Mouse (Mus musculus): Measurements from ENCODE around the gene Scd4. TPM values are rescaled to one million over a fixed set of nuclear protein-coding genes. Genes with fewer than 3 reads are reported as not detected.
"Not testable (repeated sequence)": the region's sequence is repeated elsewhere in the genome, so short reads cannot be mapped to it uniquely, and the experiment has no call there.

The Scd4 gene
- polyA plus RNA-seq, 1 experiment from 2014 or later: 0.11 TPM

DNA sequence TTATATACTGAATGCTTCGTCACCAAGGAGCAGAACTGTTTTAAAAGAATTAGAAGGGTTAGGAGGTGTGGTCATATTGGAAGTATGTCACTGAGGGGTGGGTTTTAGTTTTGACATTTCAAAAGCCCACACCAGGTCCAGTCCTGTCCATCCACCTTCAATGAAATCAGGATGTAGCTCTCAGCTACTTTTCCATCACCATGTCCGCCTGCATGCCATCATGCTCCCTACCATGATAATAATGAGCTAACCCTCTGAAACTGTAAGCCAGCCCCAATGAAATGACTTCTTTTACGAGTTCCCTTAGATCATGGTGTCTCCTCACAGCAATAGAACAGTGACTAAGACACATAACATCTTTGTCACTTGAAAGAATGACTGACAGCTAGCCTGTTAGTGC lies 12.6 kb upstream of the Scd4 start:
- Histone ChIP-seq H3K4me1 (ENCODE audit: control insufficient read depth, insufficient read depth, low read length) (peaks cover 2% of the 10 kb centered on the region; the same call in 1 of the 2 replicates), H3K9me3 (ENCODE audit: control insufficient read depth, low read length) (no peaks in the 10 kb centered on the region), H3K9ac (ENCODE audit: low read depth, low read length) (no peak overlapping the region), H3K36me3 (ENCODE audit: control insufficient read depth, insufficient read depth, low read length) (no peaks in the 10 kb centered on the region), H3K4me2 (replicated peaks; ENCODE audit: low read depth, low read length) (no peak overlapping the region), H3K27me3 (ENCODE audit: control insufficient read depth, insufficient read depth, low read length) (no peaks in the 10 kb centered on the region), H3K27ac (ENCODE audit: low read depth, low read length) (no peak overlapping the region), H3K4me3 (ENCODE audit: low read length) (no peak overlapping the region)
- ATAC-seq (ENCODE audit: low FRiP score, low TSS enrichment): no peak
- 90% methylated on average over 3 of the region's 3 CpGs for WGBS

DNA sequence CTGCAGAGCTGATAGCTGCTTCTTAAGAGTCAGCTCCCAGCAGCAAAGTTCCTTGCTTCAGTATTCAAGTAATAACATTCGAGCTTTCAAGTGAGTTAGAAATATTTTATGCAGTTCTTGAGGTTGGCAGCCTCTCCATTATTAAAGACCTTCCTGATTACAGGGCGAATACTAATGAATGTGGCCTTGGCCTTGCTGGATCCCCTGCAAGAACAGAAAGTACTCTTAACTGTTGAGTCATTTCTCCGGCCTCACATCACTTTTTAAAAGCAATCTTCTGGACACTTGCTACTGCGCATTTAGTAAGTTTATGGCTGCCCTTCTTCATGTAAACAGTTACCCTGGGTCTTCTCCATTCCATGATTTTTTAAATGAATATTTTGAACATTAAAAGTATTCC lies 11.7 kb upstream of the Scd4 start:
- no peaks in the 10 kb centered on the region for H3K9me3 ChIP-seq (ENCODE audit: control insufficient read depth, low read length)
- WGBS: 79% methylated on average over 4 of the region's 4 CpGs
- no peaks in the 10 kb centered on the region for H3K36me3 ChIP-seq (ENCODE audit: control insufficient read depth, insufficient read depth, low read length)
- no peaks in the 10 kb centered on the region for H3K4me1 ChIP-seq (ENCODE audit: control insufficient read depth, insufficient read depth, low read length)
- H3K27ac ChIP-seq (ENCODE audit: low read depth, low read length): no peak overlapping the region
- no peak overlapping the region for H3K9ac ChIP-seq (ENCODE audit: low read depth, low read length)
- no peak for ATAC-seq (ENCODE audit: low FRiP score, low TSS enrichment)
- H3K4me3 ChIP-seq (ENCODE audit: low read length): no peak overlapping the region
- H3K27me3 ChIP-seq (ENCODE audit: control insufficient read depth, insufficient read depth, low read length): no peaks in the 10 kb centered on the region
- no peak overlapping the region for H3K4me2 ChIP-seq (replicated peaks; ENCODE audit: low read depth, low read length)

DNA sequence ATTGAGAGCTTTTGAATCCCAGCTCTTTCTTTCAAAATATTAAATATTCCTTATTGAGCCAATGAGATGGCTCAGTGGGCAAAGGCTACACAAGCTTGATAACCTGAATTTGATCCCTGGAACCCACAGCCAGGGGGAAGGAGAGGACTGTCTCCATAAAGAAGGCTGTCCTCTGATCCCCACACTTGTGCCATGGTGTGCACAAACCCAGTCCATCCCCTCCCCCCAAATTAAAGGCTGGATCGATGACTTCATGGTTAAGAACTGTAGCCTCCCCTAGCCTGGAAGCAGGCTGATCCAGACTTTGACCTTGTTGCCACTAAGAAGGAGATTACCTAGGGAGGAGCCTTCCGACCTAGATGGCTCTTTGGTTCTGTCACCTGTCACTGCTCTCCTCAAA lies 11.3 kb upstream of the Scd4 start:
- ATAC-seq (ENCODE audit: low FRiP score, low TSS enrichment): no peak
- no peaks in the 10 kb centered on the region for H3K9me3 ChIP-seq (ENCODE audit: control insufficient read depth, low read length)
- no peaks in the 10 kb centered on the region for H3K27me3 ChIP-seq (ENCODE audit: control insufficient read depth, insufficient read depth, low read length)
- no peak overlapping the region for H3K9ac ChIP-seq (ENCODE audit: low read depth, low read length)
- no peak overlapping the region for H3K4me3 ChIP-seq (ENCODE audit: low read length)
- no peak overlapping the region for H3K27ac ChIP-seq (ENCODE audit: low read depth, low read length)
- H3K36me3 ChIP-seq (ENCODE audit: control insufficient read depth, insufficient read depth, low read length): no peaks in the 10 kb centered on the region
- 76% methylated on average over 2 of the region's 2 CpGs for WGBS
- H3K4me2 ChIP-seq (replicated peaks; ENCODE audit: low read depth, low read length): no peak overlapping the region
- no peaks in the 10 kb centered on the region for H3K4me1 ChIP-seq (ENCODE audit: control insufficient read depth, insufficient read depth, low read length)

DNA sequence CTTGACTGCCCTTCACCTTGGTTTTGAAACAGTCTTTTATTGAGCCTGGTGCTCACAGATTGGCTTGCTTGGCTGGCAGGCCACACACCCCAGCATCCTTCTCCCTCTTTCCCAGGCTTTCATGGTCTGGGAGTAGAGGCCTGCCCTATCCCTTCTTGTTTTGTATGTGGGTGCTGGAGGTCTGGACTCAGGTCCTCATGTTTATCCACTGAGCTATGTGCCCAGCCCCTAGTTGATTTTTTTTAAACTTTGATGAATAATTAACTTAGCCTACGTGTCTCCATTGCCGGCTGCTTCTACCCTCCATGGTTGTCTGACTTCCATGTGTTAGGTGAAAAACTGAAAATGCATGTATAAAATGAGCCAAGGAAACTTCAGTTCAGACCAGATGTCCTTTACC lies 3.3 kb upstream of the Scd4 start:
- no peak overlapping the region for H3K4me3 ChIP-seq (ENCODE audit: low read length)
- no peak overlapping the region for H3K9ac ChIP-seq (ENCODE audit: low read depth, low read length)
- no peaks in the 10 kb centered on the region for H3K36me3 ChIP-seq (ENCODE audit: control insufficient read depth, insufficient read depth, low read length)
- ATAC-seq (ENCODE audit: low FRiP score, low TSS enrichment): no peak
- H3K4me1 ChIP-seq (ENCODE audit: control insufficient read depth, insufficient read depth, low read length): no peaks in the 10 kb centered on the region
- H3K27me3 ChIP-seq (ENCODE audit: control insufficient read depth, insufficient read depth, low read length): no peaks in the 10 kb centered on the region
- 77% methylated on average over 2 of the region's 2 CpGs for WGBS
- no peak overlapping the region for H3K4me2 ChIP-seq (replicated peaks; ENCODE audit: low read depth, low read length)
- H3K27ac ChIP-seq (ENCODE audit: low read depth, low read length): no peak overlapping the region
- H3K9me3 ChIP-seq (ENCODE audit: control insufficient read depth, low read length): no peaks in the 10 kb centered on the region

DNA sequence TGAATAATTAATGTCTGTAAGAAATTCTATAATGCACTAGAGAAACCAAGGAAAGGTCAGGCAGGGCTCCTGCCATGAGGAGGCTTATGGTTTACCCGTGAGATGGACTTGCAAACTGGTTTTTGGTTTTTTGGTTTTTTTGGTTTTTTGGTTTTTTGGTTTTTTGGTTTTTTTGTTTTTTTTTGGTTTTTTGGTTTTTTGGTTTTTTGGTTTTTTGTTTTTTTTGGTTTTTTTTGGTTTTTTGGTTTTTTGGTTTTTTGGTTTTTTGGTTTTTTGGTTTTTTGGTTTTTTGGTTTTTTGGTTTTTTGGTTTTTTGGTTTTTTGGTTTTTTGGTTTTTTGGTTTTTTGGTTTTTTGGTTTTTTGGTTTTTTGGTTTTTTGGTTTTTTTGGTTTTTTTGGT lies 1.8 kb upstream of the Scd4 start:
- 96% methylated on average over 1 of the region's 1 CpGs for WGBS
- H3K27ac ChIP-seq (ENCODE audit: low read depth, low read length); ATAC-seq (ENCODE audit: low FRiP score, low TSS enrichment); H3K4me1 ChIP-seq (ENCODE audit: control insufficient read depth, insufficient read depth, low read length); H3K27me3 ChIP-seq (ENCODE audit: control insufficient read depth, insufficient read depth, low read length); H3K9ac ChIP-seq (ENCODE audit: low read depth, low read length); H3K9me3 ChIP-seq (ENCODE audit: control insufficient read depth, low read length); H3K4me2 ChIP-seq (replicated peaks; ENCODE audit: low read depth, low read length); H3K4me3 ChIP-seq (ENCODE audit: low read length); H3K36me3 ChIP-seq (ENCODE audit: control insufficient read depth, insufficient read depth, low read length): not testable (repeated sequence)

DNA sequence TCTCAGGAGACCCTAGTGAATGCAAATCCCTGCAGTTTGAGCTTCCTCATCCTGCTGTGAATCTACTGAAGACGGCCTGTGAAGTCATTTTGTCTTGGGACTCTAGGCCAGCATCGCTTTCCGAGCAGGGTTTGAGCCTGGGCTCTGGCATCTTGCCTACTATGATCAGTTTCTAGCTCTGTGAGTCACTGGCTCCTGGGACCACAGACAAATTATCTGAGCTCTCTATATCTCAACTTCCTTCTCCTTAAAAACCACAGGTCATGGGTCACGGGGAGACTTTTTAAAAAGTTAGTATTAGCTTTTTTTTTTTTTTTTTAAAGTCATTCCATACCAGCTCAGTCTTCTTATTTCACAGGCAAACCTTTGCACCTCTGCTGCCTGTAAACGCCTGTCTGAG lies 981 bp upstream of the Scd4 start:
- Histone ChIP-seq H3K4me1 (ENCODE audit: control insufficient read depth, insufficient read depth, low read length) (no peaks in the 10 kb centered on the region), H3K27ac (ENCODE audit: low read depth, low read length) (no peak overlapping the region), H3K4me3 (ENCODE audit: low read length) (no peak overlapping the region), H3K9ac (ENCODE audit: low read depth, low read length) (no peak overlapping the region), H3K36me3 (ENCODE audit: control insufficient read depth, insufficient read depth, low read length) (no peaks in the 10 kb centered on the region), H3K4me2 (replicated peaks; ENCODE audit: low read depth, low read length) (no peak overlapping the region), H3K9me3 (ENCODE audit: control insufficient read depth, low read length) (no peaks in the 10 kb centered on the region), H3K27me3 (ENCODE audit: control insufficient read depth, insufficient read depth, low read length) (no peaks in the 10 kb centered on the region)
- ATAC-seq (ENCODE audit: low FRiP score, low TSS enrichment): no peak
- WGBS: 81% methylated on average over 5 of the region's 5 CpGs

DNA sequence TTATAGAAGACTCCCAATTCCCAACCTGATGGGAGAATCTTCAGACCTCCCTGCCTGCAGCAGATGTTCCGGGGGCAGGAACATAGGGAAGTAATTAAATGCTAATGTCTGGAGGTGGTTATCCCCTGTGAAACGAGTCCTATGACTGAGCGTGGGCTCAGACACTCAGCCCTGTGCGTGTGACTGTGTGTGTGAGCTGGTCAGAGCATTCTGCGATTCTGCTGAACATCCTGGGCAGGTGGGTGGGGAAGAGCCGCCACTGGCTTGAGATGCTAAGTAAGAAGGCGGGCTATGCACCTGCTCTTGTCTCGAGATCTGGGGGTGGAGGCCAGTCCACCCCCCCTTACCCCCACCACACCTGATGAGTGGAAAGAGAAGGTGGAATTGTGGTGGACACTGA lies 566 bp upstream of the Scd4 start:
- WGBS: 73% methylated on average over 8 of the region's 8 CpGs
- H3K4me3 ChIP-seq (ENCODE audit: low read length): no peak overlapping the region
- ATAC-seq (ENCODE audit: low FRiP score, low TSS enrichment): no peak

DNA sequence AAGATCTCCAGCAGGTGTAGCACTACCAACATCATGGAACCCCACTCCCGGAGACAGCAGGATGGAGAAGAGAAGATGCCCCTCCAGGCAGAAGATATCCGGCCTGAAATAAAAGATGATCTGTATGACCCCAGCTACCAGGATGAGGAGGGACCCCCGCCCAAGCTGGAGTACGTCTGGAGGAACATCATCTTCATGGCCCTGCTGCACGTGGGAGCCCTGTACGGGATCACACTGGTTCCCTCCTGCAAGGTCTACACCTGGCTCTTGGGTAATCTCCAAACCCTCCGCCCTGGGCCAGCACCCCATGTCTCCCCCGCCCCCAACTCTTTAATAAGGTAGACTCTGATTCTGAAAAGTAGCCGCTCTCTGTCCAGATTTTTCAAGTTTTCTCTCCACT lies 1.1 kb downstream of the Scd4 start:
- WGBS: 88% methylated on average over 9 of the region's 9 CpGs
- no peaks in the 10 kb centered on the region for H3K27me3 ChIP-seq (ENCODE audit: control insufficient read depth, insufficient read depth, low read length)
- H3K4me1 ChIP-seq (ENCODE audit: control insufficient read depth, insufficient read depth, low read length): no peaks in the 10 kb centered on the region
- H3K4me3 ChIP-seq (ENCODE audit: low read length): no peak overlapping the region
- no peak overlapping the region for H3K27ac ChIP-seq (ENCODE audit: low read depth, low read length)
- no peak overlapping the region for H3K9ac ChIP-seq (ENCODE audit: low read depth, low read length)
- ATAC-seq (ENCODE audit: low FRiP score, low TSS enrichment): no peak
- no peaks in the 10 kb centered on the region for H3K9me3 ChIP-seq (ENCODE audit: control insufficient read depth, low read length)
- H3K36me3 ChIP-seq (ENCODE audit: control insufficient read depth, insufficient read depth, low read length): no peaks in the 10 kb centered on the region
- no peak overlapping the region for H3K4me2 ChIP-seq (replicated peaks; ENCODE audit: low read depth, low read length)

More for the DNA sequence above, 566 bp upstream of the Scd4 start:
- no peak overlapping the region for H3K27ac ChIP-seq (ENCODE audit: low read depth, low read length)
- H3K9me3 ChIP-seq (ENCODE audit: control insufficient read depth, low read length): no peaks in the 10 kb centered on the region
- H3K36me3 ChIP-seq (ENCODE audit: control insufficient read depth, insufficient read depth, low read length): no peaks in the 10 kb centered on the region
- no peak overlapping the region for H3K4me2 ChIP-seq (replicated peaks; ENCODE audit: low read depth, low read length)
- no peaks in the 10 kb centered on the region for H3K27me3 ChIP-seq (ENCODE audit: control insufficient read depth, insufficient read depth, low read length)
- no peak overlapping the region for H3K9ac ChIP-seq (ENCODE audit: low read depth, low read length)
- H3K4me1 ChIP-seq (ENCODE audit: control insufficient read depth, insufficient read depth, low read length): no peaks in the 10 kb centered on the region

DNA sequence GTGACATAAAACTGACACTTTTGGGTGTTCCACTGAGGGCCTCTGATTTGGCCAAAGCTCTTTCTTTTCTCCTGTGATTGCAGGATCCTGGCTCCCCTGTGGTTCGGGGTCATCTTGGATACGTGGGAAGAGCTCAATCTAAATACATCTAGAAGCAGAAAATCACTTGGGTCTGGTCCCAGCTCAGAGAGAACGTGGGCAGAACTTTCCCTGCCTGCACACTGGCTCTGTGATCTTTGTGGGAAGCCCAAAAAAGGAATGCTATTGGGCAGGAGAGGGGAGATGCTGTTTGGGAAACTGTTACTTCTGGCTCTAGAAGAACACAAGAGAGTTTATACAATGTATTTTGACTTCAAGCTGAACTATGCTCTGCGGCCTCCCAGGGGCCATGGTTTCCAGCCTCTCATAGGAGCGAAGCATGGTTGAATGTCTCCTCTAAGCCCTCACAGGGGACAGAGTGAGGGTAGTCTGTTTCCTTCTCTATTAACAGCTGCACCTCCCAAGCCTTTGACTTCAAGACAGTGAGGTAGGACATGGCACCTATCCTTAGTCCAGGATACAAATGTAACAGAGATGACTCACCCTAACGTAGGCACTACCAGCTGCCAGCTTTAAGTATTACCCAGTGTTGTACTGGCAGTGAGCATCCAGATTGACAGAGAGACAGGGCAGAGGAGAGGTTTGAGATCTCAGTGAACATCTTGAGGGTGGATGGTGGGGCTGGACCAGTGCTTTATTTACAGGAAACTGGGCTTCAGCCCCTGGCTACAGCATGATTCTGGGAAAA lies 3.2 kb downstream of the Scd4 start:
- Histone ChIP-seq H3K27me3 (ENCODE audit: control insufficient read depth, insufficient read depth, low read length) (no peaks in the 10 kb centered on the region), H3K9ac (ENCODE audit: low read depth, low read length) (no peak overlapping the region), H3K36me3 (ENCODE audit: control insufficient read depth, insufficient read depth, low read length) (no peaks in the 10 kb centered on the region), H3K4me3 (ENCODE audit: low read length) (no peak overlapping the region), H3K27ac (ENCODE audit: low read depth, low read length) (no peak overlapping the region), H3K9me3 (ENCODE audit: control insufficient read depth, low read length) (no peaks in the 10 kb centered on the region), H3K4me1 (ENCODE audit: control insufficient read depth, insufficient read depth, low read length) (no peaks in the 10 kb centered on the region), H3K4me2 (replicated peaks; ENCODE audit: low read depth, low read length) (no peak overlapping the region)
- no peak for ATAC-seq (ENCODE audit: low FRiP score, low TSS enrichment)
- 79% methylated on average over 6 of the region's 6 CpGs for WGBS

All from kidney, embryonic 14.5 days (tissue).